Mouse (Mus musculus): Measurements from ENCODE around the gene Maz. TPM values are rescaled to one million over a fixed set of nuclear protein-coding genes. Genes with fewer than 3 reads are reported as not detected.

Maz gene
- polyA plus RNA-seq, 1 experiment from 2014 or later: 119 TPM

DNA sequence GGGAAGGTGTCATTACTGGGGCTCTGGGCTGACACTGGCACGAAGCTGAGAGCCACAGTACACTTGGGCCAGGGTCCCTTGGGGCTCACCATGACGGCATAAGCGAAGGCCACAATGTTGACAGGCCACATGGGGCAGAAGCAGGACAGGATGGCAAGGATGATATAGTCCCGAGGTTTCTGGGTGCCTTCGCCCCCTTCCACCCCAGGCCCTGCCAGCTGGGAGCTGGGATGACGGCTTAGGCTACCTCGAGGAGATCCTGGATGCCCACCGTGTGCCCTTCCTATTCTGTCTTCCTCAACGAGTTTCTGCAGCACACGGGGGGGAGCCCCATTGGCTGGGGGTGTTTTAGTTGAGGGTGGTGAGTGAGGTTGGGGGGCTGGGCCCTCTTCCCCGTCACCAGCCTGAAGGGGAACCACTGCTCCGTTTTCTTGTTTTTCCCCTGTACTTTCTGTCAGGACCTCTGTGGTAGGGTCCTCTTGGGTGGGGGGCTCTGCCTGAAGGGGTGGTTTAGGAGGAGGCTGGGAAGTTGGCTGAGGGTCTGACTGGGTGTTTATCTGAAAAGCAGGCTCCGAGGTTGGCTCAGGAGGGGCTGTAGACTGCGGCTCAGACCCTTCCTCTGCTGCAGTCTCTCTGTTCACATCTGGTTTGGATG is 7.4 kb downstream of the Maz start:
- peaks cover 37% of the 10 kb centered on the region for H3K36me3 ChIP-seq
- H3K4me2 ChIP-seq (replicated peaks): peak overlapping the region; percentile 84
- no peaks in the 10 kb centered on the region for H3K9me3 ChIP-seq (replicated peaks)
- no peaks in the 10 kb centered on the region for H3K27me3 ChIP-seq
- 79% methylated on average over 14 of the region's 14 CpGs for WGBS
- peaks cover 82% of the 10 kb centered on the region for H3K4me1 ChIP-seq
- H3K9ac ChIP-seq: peak overlapping the region; percentile 76; the same call in 1 of the 2 replicates
- peak overlapping the region; percentile 92; the same call in 1 of the 2 replicates for H3K27ac ChIP-seq
- peak overlapping the region; percentile 48; the same call in 1 of the 2 replicates for H3K4me3 ChIP-seq
- ATAC-seq (ENCODE audit: low FRiP score): no peak

DNA sequence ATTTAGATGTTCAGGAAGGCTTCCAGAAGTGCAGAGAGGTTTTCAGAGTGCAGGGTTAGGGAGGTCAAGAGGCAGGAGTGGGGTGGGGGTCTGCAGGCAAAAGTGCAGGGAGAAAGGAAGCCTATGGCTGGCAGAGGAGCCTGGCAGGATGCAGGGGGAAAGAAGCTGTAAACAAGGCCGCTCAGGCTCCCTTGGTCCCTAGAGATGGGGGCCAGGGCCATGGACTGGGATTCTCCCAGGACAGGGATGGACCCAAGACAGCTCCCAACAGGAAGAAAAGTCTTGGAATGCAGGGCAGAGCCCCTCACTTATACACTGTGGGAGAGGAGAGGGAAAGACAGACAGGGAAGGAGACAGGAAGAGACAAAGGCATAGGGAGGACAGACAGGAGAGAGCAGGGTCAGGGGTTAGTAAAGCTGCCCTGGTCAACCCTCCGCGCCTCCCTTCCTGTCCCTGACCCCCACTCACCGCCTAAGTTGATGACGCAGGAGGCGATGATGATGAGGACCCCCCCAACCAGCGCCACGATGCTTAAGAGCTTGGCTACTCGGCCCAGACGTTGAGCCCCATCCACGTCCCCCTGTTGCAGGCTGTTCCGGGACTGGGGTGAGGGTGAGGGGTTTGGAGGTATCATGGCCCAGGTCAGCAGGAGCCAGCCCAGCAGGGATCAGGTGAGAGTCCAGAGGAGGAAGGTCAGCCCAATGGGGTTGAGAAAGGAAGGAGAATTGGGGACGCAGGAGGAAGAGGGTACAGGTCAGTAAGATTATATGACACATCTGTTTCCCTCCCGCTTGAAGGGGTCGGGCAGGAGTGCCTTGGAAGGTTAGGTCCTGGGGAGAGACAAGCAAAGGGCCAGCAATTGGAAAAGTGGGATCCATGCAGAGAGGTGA is 8.2 kb downstream of the Maz start:
- H3K4me1 ChIP-seq: peaks cover 80% of the 10 kb centered on the region
- H3K4me2 ChIP-seq (replicated peaks): no peak overlapping the region
- no peaks in the 10 kb centered on the region for H3K27me3 ChIP-seq
- 82% methylated on average over 15 of the region's 15 CpGs for WGBS
- H3K36me3 ChIP-seq: peaks cover 37% of the 10 kb centered on the region
- H3K9me3 ChIP-seq (replicated peaks): no peaks in the 10 kb centered on the region
- no peak for ATAC-seq (ENCODE audit: low FRiP score)
- H3K4me3 ChIP-seq: no peak overlapping the region
- H3K9ac ChIP-seq: 0 out of 2 replicates have a peak overlapping the region, but pooled peaks have one; percentile 76
- H3K27ac ChIP-seq: peak overlapping the region; percentile 85; the same call in 1 of the 2 replicates

DNA sequence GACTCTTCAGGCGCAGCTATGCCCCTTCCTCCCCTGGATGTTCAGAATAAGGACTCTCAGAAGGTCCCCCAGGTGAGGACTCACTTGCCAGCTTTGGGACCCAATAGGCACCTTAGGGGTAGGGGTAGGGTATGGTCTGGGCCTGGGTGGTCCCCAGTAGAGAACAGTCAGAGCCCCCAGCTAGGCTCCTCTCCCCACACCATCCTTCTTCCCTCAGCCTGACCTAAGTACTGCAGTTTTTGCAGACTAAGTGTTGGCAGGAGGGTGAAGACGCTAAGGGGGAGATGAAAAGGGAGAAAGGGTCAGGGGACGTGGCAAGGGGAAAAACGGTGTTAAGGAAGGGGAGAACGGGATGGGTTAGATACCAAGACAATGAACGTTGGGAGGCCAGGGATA is 8.9 kb downstream of the Maz start:
- peak overlapping the region; percentile 85; the same call in 1 of the 2 replicates for H3K27ac ChIP-seq
- no peak for ATAC-seq (ENCODE audit: low FRiP score)
- H3K4me2 ChIP-seq (replicated peaks): no peak overlapping the region
- H3K4me3 ChIP-seq: no peak overlapping the region
- no peaks in the 10 kb centered on the region for H3K27me3 ChIP-seq
- H3K9me3 ChIP-seq (replicated peaks): no peaks in the 10 kb centered on the region
- peak overlapping the region; percentile 1; the same call in 1 of the 2 replicates for H3K9ac ChIP-seq
- H3K36me3 ChIP-seq: peaks cover 37% of the 10 kb centered on the region
- 51% methylated on average over 6 of the region's 6 CpGs for WGBS
- H3K4me1 ChIP-seq: peaks cover 75% of the 10 kb centered on the region

DNA sequence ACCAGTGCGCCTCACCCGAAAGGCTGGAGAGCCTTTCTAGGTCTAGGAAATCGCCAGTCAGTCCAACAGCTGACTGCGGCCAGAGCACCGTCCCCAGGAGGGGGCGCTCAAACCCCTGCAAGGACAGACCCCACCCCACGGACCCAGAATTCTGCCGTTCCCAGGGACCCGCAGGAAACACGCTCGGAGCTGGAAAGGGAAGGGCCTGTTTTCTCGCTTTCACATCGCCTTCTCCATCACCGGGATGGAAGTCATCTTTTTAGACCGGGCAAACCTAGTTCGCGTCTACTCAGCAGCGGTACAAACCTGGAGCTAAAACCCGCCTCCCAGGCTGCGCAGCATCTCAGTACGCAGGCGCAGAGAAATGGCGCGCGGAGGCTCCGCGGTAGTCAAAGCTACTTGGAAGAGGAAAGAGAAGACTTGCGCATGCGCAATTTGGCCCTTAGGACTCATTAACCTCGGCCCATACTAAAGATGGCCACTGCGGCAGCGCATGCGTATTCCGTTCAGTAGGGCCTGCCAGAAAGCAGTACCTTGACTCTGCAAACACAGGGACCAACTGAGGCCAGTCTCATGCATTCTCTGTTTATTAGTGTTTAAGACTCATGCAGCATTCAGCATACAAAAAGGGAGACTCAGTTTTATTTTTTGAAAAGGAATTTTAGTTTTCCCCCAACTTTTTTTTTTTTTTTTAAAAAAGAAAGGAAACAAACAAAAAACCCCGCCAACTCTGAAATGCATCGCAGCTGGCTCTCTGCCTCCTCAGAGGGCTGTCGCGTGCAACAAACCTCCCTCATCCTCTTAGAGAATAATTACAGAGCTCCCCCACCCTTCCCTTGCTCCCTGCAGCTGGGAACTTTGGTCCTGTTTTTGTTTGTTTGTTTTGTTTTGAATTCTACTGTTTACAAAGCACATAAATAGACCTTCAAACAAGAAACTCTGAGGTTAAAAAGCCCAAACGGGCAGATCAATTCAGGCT is 9.6 kb downstream of the Maz start, which contains the start of gene Pagr1a:
Gene Pagr1a (minus strand): TSS at position 382 of the 979 bp plus-strand sequence.
- peak within 1 kb of the TSS; percentile 85 for H3K27ac ChIP-seq
- H3K4me1 ChIP-seq: peaks cover 68% of the 10 kb centered on the region
- WGBS: 4% methylated on average over 39 of the region's 39 CpGs
- no peaks in the 10 kb centered on the region for H3K9me3 ChIP-seq (replicated peaks)
- H3K27me3 ChIP-seq: no peaks in the 10 kb centered on the region
- peak within 1 kb of the TSS; percentile 82 for H3K9ac ChIP-seq
- peak within 1 kb of the TSS; percentile 87 for H3K4me2 ChIP-seq (replicated peaks)
- peaks cover 37% of the 10 kb centered on the region for H3K36me3 ChIP-seq
- peak; percentile 85 for ATAC-seq (ENCODE audit: low FRiP score)
- peak within 1 kb of the TSS; percentile 62 for H3K4me3 ChIP-seq

DNA sequence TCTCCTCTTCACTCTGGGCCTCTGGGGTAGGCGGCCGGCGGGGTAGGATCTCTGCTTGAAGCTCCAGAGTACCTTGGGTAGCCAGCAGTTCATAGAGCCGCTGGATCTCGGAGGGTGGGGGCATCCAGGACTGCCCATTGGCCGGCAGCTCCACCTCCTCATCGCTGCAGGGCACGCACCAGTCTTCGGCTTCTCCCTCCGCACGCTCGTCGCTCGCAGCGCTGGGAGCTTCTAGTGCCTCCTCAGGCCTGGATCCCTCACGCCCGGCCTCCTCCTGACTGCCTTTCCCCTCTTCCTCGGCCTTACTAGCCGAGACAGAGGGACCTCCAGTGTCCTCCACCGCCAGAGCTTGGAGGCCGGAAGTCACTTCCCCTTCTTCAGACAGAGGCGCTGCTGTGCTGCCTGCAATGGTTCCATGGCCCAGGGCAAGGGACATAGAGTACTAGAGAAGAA is 10.3 kb downstream of the Maz start:
- Histone ChIP-seq H3K9ac (peak overlapping the region; percentile 82), H3K4me2 (replicated peaks) (peak overlapping the region; percentile 87), H3K36me3 (peaks cover 38% of the 10 kb centered on the region), H3K9me3 (replicated peaks) (no peaks in the 10 kb centered on the region), H3K4me3 (peak overlapping the region; percentile 62), H3K27ac (peak overlapping the region; percentile 85), H3K4me1 (peaks cover 61% of the 10 kb centered on the region), H3K27me3 (no peaks in the 10 kb centered on the region)
- WGBS: under 1% methylated on average over 22 of the region's 22 CpGs
- ATAC-seq (ENCODE audit: low FRiP score): peak; percentile 61

DNA sequence TGATC is 10.6 kb downstream of the Maz start, which contains the start of gene Pagr1b:
Gene Pagr1b (minus strand): TSS at position 4 of the 5 bp plus-strand sequence.
- peaks cover 38% of the 10 kb centered on the region for H3K36me3 ChIP-seq
- H3K4me1 ChIP-seq: peaks cover 59% of the 10 kb centered on the region
- no peak for ATAC-seq (ENCODE audit: low FRiP score)
- peak within 1 kb of the TSS; percentile 87 for H3K4me2 ChIP-seq (replicated peaks)
- no peaks in the 10 kb centered on the region for H3K27me3 ChIP-seq
- H3K4me3 ChIP-seq: peak within 1 kb of the TSS; percentile 62
- peak within 1 kb of the TSS; percentile 85 for H3K27ac ChIP-seq
- H3K9ac ChIP-seq: peak within 1 kb of the TSS; percentile 82
- no peaks in the 10 kb centered on the region for H3K9me3 ChIP-seq (replicated peaks)

DNA sequence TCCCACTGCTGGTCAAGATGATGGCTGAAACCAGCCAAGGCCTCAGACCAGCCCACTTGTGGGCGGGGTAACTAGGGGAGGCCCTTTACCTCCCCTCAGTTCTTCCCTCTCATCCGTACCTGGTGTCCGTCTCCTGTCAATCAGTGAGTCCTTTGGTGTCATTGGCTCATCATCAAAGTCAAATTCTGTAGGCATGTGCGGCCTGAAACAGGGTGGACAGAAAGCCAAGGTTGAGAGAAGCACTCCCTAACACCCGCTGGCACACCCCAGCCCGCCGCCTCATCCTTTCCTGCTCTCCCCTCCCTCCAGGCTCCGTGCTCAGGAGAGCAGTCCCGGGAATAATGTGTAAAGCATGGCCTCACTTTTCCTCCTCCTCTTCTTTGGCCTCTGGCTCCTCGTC is 10.8 kb downstream of the Maz start:
- Histone ChIP-seq H3K9me3 (replicated peaks) (no peaks in the 10 kb centered on the region), H3K4me3 (peak overlapping the region; percentile 62), H3K4me2 (replicated peaks) (peak overlapping the region; percentile 87), H3K27me3 (no peaks in the 10 kb centered on the region), H3K9ac (peak overlapping the region; percentile 82), H3K36me3 (peaks cover 38% of the 10 kb centered on the region), H3K27ac (peak overlapping the region; percentile 85), H3K4me1 (peaks cover 56% of the 10 kb centered on the region)
- ATAC-seq (ENCODE audit: low FRiP score): peak; percentile 7; the same call in 1 of the 2 replicates
- 2% methylated on average over 10 of the region's 10 CpGs for WGBS

DNA sequence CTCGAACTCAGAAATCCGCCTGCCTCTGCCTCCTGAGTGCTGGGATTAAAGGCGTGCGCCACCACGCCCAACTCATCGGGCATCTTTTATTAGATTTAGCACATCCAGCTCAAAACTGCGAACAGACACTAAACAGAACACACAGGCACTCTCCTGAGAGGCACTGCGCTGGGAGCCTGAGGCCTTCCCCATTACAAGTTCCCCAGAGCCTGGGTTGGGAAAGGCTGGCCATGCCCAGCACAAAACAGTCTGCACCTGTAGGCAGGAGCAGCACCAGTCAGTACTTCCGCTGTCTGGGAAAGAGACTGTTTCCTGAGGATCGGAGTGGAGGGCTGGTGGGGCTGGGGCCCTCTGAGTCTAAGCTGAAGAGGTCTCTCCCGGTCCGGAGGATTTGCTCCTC is 11.8 kb downstream of the Maz start:
- Histone ChIP-seq H3K27me3 (no peaks in the 10 kb centered on the region), H3K9ac (peak overlapping the region; percentile 43; the same call in 1 of the 2 replicates), H3K27ac (no peak overlapping the region), H3K4me3 (no peak overlapping the region), H3K36me3 (peaks cover 38% of the 10 kb centered on the region), H3K4me1 (peaks cover 46% of the 10 kb centered on the region), H3K4me2 (replicated peaks) (peak overlapping the region; percentile 87), H3K9me3 (replicated peaks) (no peaks in the 10 kb centered on the region)
- no peak for ATAC-seq (ENCODE audit: low FRiP score)
- 96% methylated on average over 12 of the region's 12 CpGs for WGBS

DNA sequence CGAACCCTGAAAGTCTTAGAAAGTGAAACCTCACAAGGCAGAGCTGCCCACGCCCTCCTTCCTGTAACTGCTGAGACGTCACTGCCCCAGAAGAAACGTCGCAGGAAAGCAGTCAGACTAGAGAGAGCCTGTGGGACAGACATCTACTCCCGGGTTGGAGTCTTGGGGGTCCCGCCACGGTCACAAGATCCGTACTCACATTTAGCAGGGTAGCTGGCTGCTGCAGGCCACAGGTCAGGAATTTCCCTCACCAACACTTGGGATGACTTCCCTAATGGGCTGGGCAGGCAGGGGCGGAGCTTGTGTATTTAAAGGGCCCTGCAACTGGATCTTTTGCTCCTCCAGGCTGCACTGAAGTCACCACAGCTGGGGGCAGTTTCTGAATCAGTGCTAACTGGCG is 12.5 kb downstream of the Maz start, which contains the start of gene Mvp:
Gene Mvp (minus strand): TSS at position 302 of the 400 bp plus-strand sequence.
- no peak for ATAC-seq (ENCODE audit: low FRiP score)
- Histone ChIP-seq H3K4me2 (replicated peaks) (peak within 1 kb of the TSS; percentile 87), H3K27me3 (no peaks in the 10 kb centered on the region), H3K9me3 (replicated peaks) (no peaks in the 10 kb centered on the region), H3K4me3 (peak within 1 kb of the TSS; percentile 62), H3K4me1 (peaks cover 40% of the 10 kb centered on the region), H3K9ac (peak within 1 kb of the TSS; percentile 47), H3K36me3 (peaks cover 38% of the 10 kb centered on the region), H3K27ac (no peak within 1 kb of the TSS)
- 64% methylated on average over 11 of the region's 11 CpGs for WGBS

DNA sequence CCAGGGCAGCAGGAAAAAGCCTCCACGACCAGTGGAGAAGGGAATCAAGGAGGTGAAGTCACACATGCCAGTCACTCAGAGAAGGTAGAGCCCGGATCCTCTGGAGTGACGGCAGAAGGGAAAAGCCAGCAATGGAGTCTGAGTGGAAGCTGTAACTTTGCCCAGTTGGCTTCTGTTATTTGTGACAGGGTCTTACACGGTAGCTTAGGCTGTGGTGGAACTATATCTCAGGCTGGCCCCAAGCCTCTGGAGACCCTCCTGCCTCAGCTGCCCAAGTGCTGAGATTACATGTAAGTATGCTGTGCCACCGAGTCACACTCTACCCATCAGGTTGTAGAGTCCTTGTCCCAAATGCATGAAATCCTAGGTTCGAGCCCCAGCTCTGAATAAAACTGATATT is 13.5 kb downstream of the Maz start:
- Histone ChIP-seq H3K9me3 (replicated peaks) (no peaks in the 10 kb centered on the region), H3K36me3 (peaks cover 38% of the 10 kb centered on the region), H3K9ac (no peak overlapping the region), H3K27me3 (no peaks in the 10 kb centered on the region), H3K27ac (no peak overlapping the region), H3K4me2 (replicated peaks) (no peak overlapping the region), H3K4me1 (peaks cover 36% of the 10 kb centered on the region), H3K4me3 (no peak overlapping the region)
- WGBS: 91% methylated on average over 6 of the region's 6 CpGs
- ATAC-seq (ENCODE audit: low FRiP score): no peak

DNA sequence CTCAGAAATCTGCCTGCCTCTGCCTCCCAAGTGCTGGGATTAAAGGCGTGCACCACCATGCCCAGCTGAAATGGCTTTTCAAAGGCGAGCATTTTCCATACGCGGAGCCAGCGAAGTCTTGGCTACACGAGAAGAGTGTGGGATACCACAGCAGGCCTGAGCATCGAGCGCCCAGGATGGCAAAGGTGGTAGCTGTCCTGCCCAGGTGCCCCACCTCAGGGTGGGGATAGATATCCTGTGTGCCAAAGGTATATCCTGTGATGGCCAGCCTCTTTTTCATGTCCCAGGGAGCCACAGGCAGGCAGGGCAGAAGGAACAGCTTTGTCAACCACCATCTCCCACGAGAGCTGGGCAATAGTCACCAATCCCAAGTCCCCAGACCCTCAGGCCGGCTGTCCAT is 14.0 kb downstream of the Maz start:
- Histone ChIP-seq H3K4me3 (no peak overlapping the region), H3K4me2 (replicated peaks) (no peak overlapping the region), H3K9ac (no peak overlapping the region), H3K27ac (no peak overlapping the region), H3K4me1 (peaks cover 33% of the 10 kb centered on the region), H3K9me3 (replicated peaks) (no peaks in the 10 kb centered on the region), H3K36me3 (peaks cover 38% of the 10 kb centered on the region), H3K27me3 (no peaks in the 10 kb centered on the region)
- WGBS: 93% methylated on average over 10 of the region's 10 CpGs
- ATAC-seq (ENCODE audit: low FRiP score): no peak

DNA sequence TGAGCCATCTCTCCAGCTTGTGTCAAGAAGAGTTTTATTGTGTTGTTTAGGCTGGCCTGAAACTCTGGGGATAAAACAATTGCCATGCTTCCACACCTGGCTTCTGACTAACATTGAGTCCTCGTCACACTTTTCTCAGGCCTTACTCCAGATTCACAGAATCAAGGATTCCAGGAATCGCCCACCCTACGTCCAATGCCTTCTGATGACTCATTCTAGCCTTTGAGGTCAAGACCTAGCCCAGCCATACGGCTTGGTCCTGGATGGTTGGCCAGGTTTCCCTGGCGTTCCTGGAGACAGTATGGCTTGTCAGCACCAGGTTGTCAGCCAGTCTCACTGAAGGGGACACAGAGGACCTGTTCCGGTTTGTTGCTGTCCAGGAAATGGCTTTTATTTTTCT is 14.5 kb downstream of the Maz start:
- WGBS: 88% methylated on average over 6 of the region's 6 CpGs
- H3K27me3 ChIP-seq: no peaks in the 10 kb centered on the region
- no peak overlapping the region for H3K4me2 ChIP-seq (replicated peaks)
- no peak overlapping the region for H3K27ac ChIP-seq
- no peak overlapping the region for H3K4me3 ChIP-seq
- H3K4me1 ChIP-seq: peaks cover 32% of the 10 kb centered on the region
- no peaks in the 10 kb centered on the region for H3K9me3 ChIP-seq (replicated peaks)
- H3K9ac ChIP-seq: no peak overlapping the region
- H3K36me3 ChIP-seq: peaks cover 38% of the 10 kb centered on the region
- no peak for ATAC-seq (ENCODE audit: low FRiP score)
